Mouse (Mus musculus): ENCODE results near the gene Ngfr. TPM values are rescaled to one million over a fixed set of nuclear protein-coding genes. Genes with fewer than 3 reads are reported as not detected.

Ngfr gene
- total and polyA plus RNA-seq, 3 experiments = not detected

DNA sequence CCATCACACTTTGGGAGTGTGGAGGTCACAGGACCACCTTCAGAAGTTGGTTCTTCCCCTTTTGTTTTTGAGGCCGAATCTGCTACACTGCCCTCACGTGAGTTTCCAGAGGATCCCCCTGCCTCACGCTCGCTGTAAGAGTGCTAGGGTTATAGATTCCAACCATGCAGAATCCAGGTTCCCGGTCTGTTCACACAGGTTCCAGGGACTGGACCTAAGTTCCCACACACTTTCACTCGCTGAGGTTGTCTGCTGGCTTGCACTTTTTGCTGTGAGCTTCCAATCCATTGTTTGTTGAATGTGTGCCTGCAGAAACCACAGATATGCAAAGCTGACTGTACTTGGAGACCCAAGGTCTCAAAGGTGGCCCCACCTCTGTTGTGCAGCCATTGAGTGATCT is 30.5 kb downstream of the Ngfr start:
- no peaks in the 10 kb centered on the region for H3K36me3 ChIP-seq (ENCODE audit: control insufficient read depth in 1 of 2, insufficient read depth in 2 of 2, low read length in 2 of 2)
- no peak overlapping the region for H3K27ac ChIP-seq (ENCODE audit: control insufficient read depth, low read depth, low read length)
- TF ChIP-seq TBP (IDR thresholded peaks at IDR 0.05; ENCODE audit: low read depth, low read length) (no peak), GABPA (IDR thresholded peaks at IDR 0.05; ENCODE audit: low read depth, low read length) (no peak), SIN3A (IDR thresholded peaks at IDR 0.05; ENCODE audit: low read length) (no peak), MAX (IDR thresholded peaks at IDR 0.05; ENCODE audit: low read length) (no peak), MXI1 (IDR thresholded peaks at IDR 0.05; ENCODE audit: low read depth, low read length) (no peak)
- no peak overlapping the region for H3K9ac ChIP-seq (ENCODE audit: control insufficient read depth, low read depth, low read length, poor library complexity, severe bottlenecking)
- peaks cover 15 to 19% of the 10 kb centered on the region in 2 experiments for H3K27me3 ChIP-seq (ENCODE audit: control insufficient read depth in 1 of 2, insufficient read depth in 2 of 2, low read length in 2 of 2)
- H3K9me3 ChIP-seq (replicated peaks; ENCODE audit: insufficient read depth, low read length) = no peaks in the 10 kb centered on the region
- no peaks in the 10 kb centered on the region for H3K79me2 ChIP-seq (ENCODE audit: control insufficient read depth, insufficient read depth, low read length, poor library complexity)
- no peaks in the 10 kb centered on the region for H3K4me1 ChIP-seq (ENCODE audit: control insufficient read depth in 1 of 2, insufficient read depth in 2 of 2, low read length in 2 of 2)
- no peak for DNase-seq (ENCODE audit: low read depth, low spot score)
- H3K4me3 ChIP-seq (ENCODE audit: control insufficient read depth in 1 of 2, insufficient read depth in 1 of 2, low read depth in 2 of 2, low read length in 2 of 2) = no peak overlapping the region

DNA sequence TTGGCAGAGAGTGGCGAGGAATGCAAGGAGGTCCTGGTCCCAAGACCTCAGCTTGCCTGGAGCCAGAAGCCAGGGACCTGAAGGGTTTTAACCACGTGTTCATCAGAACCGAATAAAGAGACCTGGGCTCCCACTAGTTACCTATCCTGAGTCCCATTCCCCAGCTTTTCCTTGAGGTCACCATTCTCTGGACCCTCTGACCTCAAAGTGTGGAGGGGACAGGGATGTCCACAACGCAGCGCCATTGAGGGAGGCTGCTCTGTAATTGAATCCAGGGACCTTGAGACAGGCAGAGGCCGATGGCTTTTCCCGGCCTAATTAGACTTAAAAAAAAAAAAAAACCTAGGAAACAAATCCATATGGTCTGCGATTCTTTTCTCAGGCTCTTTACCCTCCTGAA is 32.3 kb downstream of the Ngfr start:
- H3K79me2 ChIP-seq (ENCODE audit: control insufficient read depth, insufficient read depth, low read length, poor library complexity) = no peaks in the 10 kb centered on the region
- no peaks in the 10 kb centered on the region for H3K36me3 ChIP-seq (ENCODE audit: control insufficient read depth in 1 of 2, insufficient read depth in 2 of 2, low read length in 2 of 2)
- H3K27me3 ChIP-seq (ENCODE audit: control insufficient read depth in 1 of 2, insufficient read depth in 2 of 2, low read length in 2 of 2) = peaks cover 16 to 22% of the 10 kb centered on the region in 2 experiments
- no peaks in the 10 kb centered on the region for H3K9me3 ChIP-seq (replicated peaks; ENCODE audit: insufficient read depth, low read length)
- no peak for TF ChIP-seq USF1 (IDR thresholded peaks at IDR 0.05; ENCODE audit: low read depth, low read length)
- no peak for DNase-seq (ENCODE audit: low read depth, low spot score)
- H3K4me3 ChIP-seq (ENCODE audit: control insufficient read depth in 1 of 2, insufficient read depth in 1 of 2, low read depth in 2 of 2, low read length in 2 of 2) = no peak overlapping the region
- H3K4me1 ChIP-seq (ENCODE audit: control insufficient read depth in 1 of 2, insufficient read depth in 2 of 2, low read length in 2 of 2) = no peaks in the 10 kb centered on the region
- H3K27ac ChIP-seq (ENCODE audit: control insufficient read depth, low read depth, low read length) = no peak overlapping the region
- no peak overlapping the region for H3K9ac ChIP-seq (ENCODE audit: control insufficient read depth, low read depth, low read length, poor library complexity, severe bottlenecking)

DNA sequence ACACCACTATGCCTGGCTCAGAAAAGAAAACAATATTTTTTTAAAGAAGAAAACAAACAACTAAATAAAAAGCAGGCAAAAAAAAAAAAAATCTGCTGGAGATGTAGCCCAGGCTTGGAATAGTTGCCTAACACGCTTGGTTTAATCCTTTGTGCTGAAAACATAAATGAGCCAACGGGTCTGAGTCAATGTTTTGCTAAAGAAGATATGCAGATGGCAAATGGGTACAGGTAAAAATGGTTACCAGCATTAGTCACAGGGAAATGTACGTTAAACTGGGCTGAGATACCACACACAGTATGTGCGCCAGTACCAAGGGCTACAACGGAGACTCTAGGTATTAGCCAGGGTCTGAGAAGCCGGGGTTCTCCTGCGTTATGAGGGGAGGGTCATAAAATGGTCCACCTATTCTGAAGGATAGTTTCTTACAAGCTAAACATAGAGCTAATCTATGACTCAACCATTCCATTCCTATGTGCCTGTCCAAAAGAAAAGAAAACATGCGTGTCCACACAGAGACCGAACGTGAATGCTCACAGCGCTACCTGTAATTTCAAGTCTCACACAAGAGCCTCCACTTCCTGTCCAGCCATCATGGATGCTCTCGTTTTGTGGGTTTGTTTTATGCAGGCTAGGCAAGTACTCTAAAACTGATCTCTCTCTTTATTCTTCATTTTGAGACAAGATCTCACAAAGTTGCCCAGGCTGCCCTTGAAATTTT is 37.1 kb downstream of the Ngfr start:
- TF ChIP-seq CTCF (IDR thresholded peaks at IDR 0.05 in 2 of 3, conservative IDR thresholded peaks at IDR 0.05 in 1 of 3; ENCODE audit: control insufficient read depth in 1 of 3, insufficient read depth in 1 of 3, low read depth in 2 of 3, low read length in 3 of 3, poor library complexity in 1 of 3, severe bottlenecking in 1 of 3) (no peak), MEF2A (IDR thresholded peaks at IDR 0.05; ENCODE audit: extremely low read depth, insufficient replicate concordance, low read depth, low read length, poor library complexity, severe bottlenecking) (no peak), RAD21 (IDR thresholded peaks at IDR 0.05; ENCODE audit: low read depth, low read length) (no peak), E2F4 (IDR thresholded peaks at IDR 0.05; ENCODE audit: borderline replicate concordance, low read depth, low read length) (no peak), NRF1 (IDR thresholded peaks at IDR 0.05; ENCODE audit: insufficient read depth, low read depth, low read length, poor library complexity, severe bottlenecking) (no peak), SIN3A (IDR thresholded peaks at IDR 0.05; ENCODE audit: low read length) (no peak), NELFE (IDR thresholded peaks at IDR 0.05; ENCODE audit: low read depth, low read length) (no peak), ZMIZ1 (IDR thresholded peaks at IDR 0.05; ENCODE audit: low read depth, low read length) (no peak), POLR2AphosphoS5 (IDR thresholded peaks at IDR 0.05; ENCODE audit: borderline replicate concordance, low read depth, low read length) (no peak), BHLHE40 (IDR thresholded peaks at IDR 0.05; ENCODE audit: borderline replicate concordance, low read depth, low read length) (no peak), MYB (IDR thresholded peaks at IDR 0.05; ENCODE audit: low read depth, low read length) (no peak), MAX (IDR thresholded peaks at IDR 0.05; ENCODE audit: low read length) (no peak), MAZ (IDR thresholded peaks at IDR 0.05; ENCODE audit: low read depth, low read length) (no peak), USF1 (IDR thresholded peaks at IDR 0.05; ENCODE audit: low read depth, low read length) (no peak), GABPA (IDR thresholded peaks at IDR 0.05; ENCODE audit: low read depth, low read length) (no peak)
- H3K9ac ChIP-seq (ENCODE audit: control insufficient read depth, low read depth, low read length, poor library complexity, severe bottlenecking) = no peak overlapping the region
- no peaks in the 10 kb centered on the region for H3K36me3 ChIP-seq (ENCODE audit: control insufficient read depth in 1 of 2, insufficient read depth in 2 of 2, low read length in 2 of 2)
- DNase-seq (ENCODE audit: low read depth, low spot score) = no peak
- no peaks in the 10 kb centered on the region for H3K4me1 ChIP-seq (ENCODE audit: control insufficient read depth in 1 of 2, insufficient read depth in 2 of 2, low read length in 2 of 2)
- H3K4me3 ChIP-seq (ENCODE audit: control insufficient read depth in 1 of 2, insufficient read depth in 1 of 2, low read depth in 2 of 2, low read length in 2 of 2) = no peak overlapping the region
- no peak overlapping the region for H3K27ac ChIP-seq (ENCODE audit: control insufficient read depth, low read depth, low read length)
- peaks cover 12 to 15% of the 10 kb centered on the region in 2 experiments for H3K27me3 ChIP-seq (ENCODE audit: control insufficient read depth in 1 of 2, insufficient read depth in 2 of 2, low read length in 2 of 2)
- H3K79me2 ChIP-seq (ENCODE audit: control insufficient read depth, insufficient read depth, low read length, poor library complexity) = no peaks in the 10 kb centered on the region
- H3K9me3 ChIP-seq (replicated peaks; ENCODE audit: insufficient read depth, low read length) = no peaks in the 10 kb centered on the region
